Mouse (Mus musculus) kidney, postnatal 0 days (tissue): ENCODE results near the gene Syngr1. TPM values are rescaled to one million over a fixed set of nuclear protein-coding genes. Genes with fewer than 3 reads are reported as not detected.

Experiments
- ATAC-seq: fragments of 200-750 bp; cut with Nextera tagmentation; replicated peaks from 2 replicates; pipeline ENCODE4 v1.8.0; 2017; ENCODE audit warnings: low read depth, moderate number of reproducible peaks, moderate TSS enrichment, moderate library complexity; ENCODE audit not compliant: low FRiP score
- DNase-seq: peaks from one replicate; pipeline ENCODE4 v3.0.0-alpha.2; 2016; ENCODE audit warnings: low spot score
- H3K27ac ChIP-seq: fragments of 300-500 bp; sonication (generic); 2 replicates; pipeline ENCODE4 v1.5.1; 2014; ENCODE audit warnings: mild to moderate bottlenecking
- H3K27me3 ChIP-seq: fragments of 300-500 bp; sonication (generic); 2 replicates; pipeline ENCODE4 v1.6.1; 2014; ENCODE audit warnings: low read length, mixed read lengths; ENCODE audit not compliant: insufficient read depth
- H3K36me3 ChIP-seq: fragments of 300-500 bp; sonication (generic); 2 replicates; pipeline ENCODE4 v1.6.1; 2014; ENCODE audit warnings: low read length, mixed read lengths; ENCODE audit not compliant: insufficient read depth
- H3K4me1 ChIP-seq: fragments of 300-500 bp; sonication (generic); replicated peaks from 2 replicates; pipeline ENCODE4 v1.6.1; 2014; ENCODE audit warnings: antibody characterized with exemption, low read length, mixed read lengths; ENCODE audit not compliant: insufficient read depth
- H3K4me2 ChIP-seq: fragments of 300-500 bp; sonication (generic); 2 replicates; pipeline ENCODE4 v1.6.1; 2014; ENCODE audit warnings: mild to moderate bottlenecking, low read length, moderate library complexity, mixed read lengths
- H3K4me3 ChIP-seq: fragments of 300-500 bp; sonication (generic); replicated peaks from 2 replicates; pipeline ENCODE4 v1.5.1; 2014; ENCODE audit warnings: low read depth, low read length
- H3K9ac ChIP-seq: fragments of 300-500 bp; sonication (generic); 2 replicates; pipeline ENCODE4 v1.6.1; 2014; ENCODE audit warnings: low read depth, low read length
- H3K9me3 ChIP-seq: fragments of 300-500 bp; sonication (generic); replicated peaks from 2 replicates; pipeline ENCODE4 v1.6.1; 2016; ENCODE audit warnings: low read length, inconsistent platforms, mixed read lengths
- CTCF ChIP-seq: IDR thresholded peaks from 2 replicates; pipeline ENCODE4 v1.5.1; 2016; ENCODE audit warnings: antibody characterized with exemption, low read depth, mild to moderate bottlenecking, moderate library complexity
- WGBS: fragments of 180-500 bp; shearing (Covaris S2); extraction: QIAGEN DNeasy Blood & Tissue Kit; methylation state at CpG from one replicate; pipeline ENCODE4 v1.1.7; 2014; 5-methylcytosine and 5-hydroxymethylcytosine counted together
- polyA plus RNA-seq: library from polyadenylated mRNA; unstranded; fragments of >200 nt; fragmentation: Nextera tagmentation; extraction: Ambion mirVana; gene quantifications from 2 replicates; pipeline ENCODE4 v1.2.1, GENCODE M21; 2015

Gene Syngr1
- polyA plus RNA-seq, 1 experiment from 2014 or later, result 21.8 TPM

- under 1% methylated on average over 30 of the region's 30 CpGs for WGBS
- ATAC-seq, result peak; percentile 94
- peak overlapping the region; percentile 73 for H3K4me3 ChIP-seq
- no peaks in the 10 kb centered on the region for H3K27me3 ChIP-seq
- H3K27ac ChIP-seq, result peak overlapping the region; percentile 88
- DNase-seq, result peak; percentile 99
- peaks cover 25% of the 10 kb centered on the region for H3K36me3 ChIP-seq
- H3K4me1 ChIP-seq, result peaks cover 6% of the 10 kb centered on the region; the same call in 1 of the 2 replicates
- no peaks in the 10 kb centered on the region for H3K9me3 ChIP-seq
- peak overlapping the region; percentile 84 for H3K4me2 ChIP-seq
- peak; percentile 40; the same call in 1 of the 2 replicates for TF ChIP-seq CTCF
- peak overlapping the region; percentile 81 for H3K9ac ChIP-seq
Observed at GRCm38 (mm10) chr15:80083276-80083731, 7.8 kb upstream of the Syngr1 start.

GRCm38 (mm10) chr15:80083740-80084139, 7.4 kb upstream of the Syngr1 start:
- H3K9me3 ChIP-seq, result no peaks in the 10 kb centered on the region
- H3K4me2 ChIP-seq, result peak overlapping the region; percentile 55
- peak; percentile 6; the same call in 1 of the 2 replicates for ATAC-seq
- peaks cover 21% of the 10 kb centered on the region for H3K36me3 ChIP-seq
- H3K4me1 ChIP-seq, result peaks cover 6% of the 10 kb centered on the region; the same call in 1 of the 2 replicates
- peak overlapping the region; percentile 88 for H3K27ac ChIP-seq
- under 1% methylated on average over 12 of the region's 12 CpGs for WGBS
- DNase-seq, result no peak
- peak; percentile 19; the same call in 1 of the 2 replicates for TF ChIP-seq CTCF
- H3K9ac ChIP-seq, result peak overlapping the region; percentile 43
- peak overlapping the region; percentile 73 for H3K4me3 ChIP-seq
- no peaks in the 10 kb centered on the region for H3K27me3 ChIP-seq

GRCm38 (mm10) chr15:80087406-80088012, 3.6 kb upstream of the Syngr1 start:
- H3K36me3 ChIP-seq, result no peaks in the 10 kb centered on the region
- peaks cover 7% of the 10 kb centered on the region; the same call in 1 of the 2 replicates for H3K4me1 ChIP-seq
- no peak overlapping the region for H3K27ac ChIP-seq
- no peak for TF ChIP-seq CTCF
- no peak overlapping the region for H3K4me3 ChIP-seq
- H3K4me2 ChIP-seq, result no peak overlapping the region
- H3K9me3 ChIP-seq, result no peaks in the 10 kb centered on the region
- WGBS, result 83% methylated on average over 9 of the region's 9 CpGs
- DNase-seq, result no peak
- no peak for ATAC-seq
- no peak overlapping the region for H3K9ac ChIP-seq
- peaks cover 9% of the 10 kb centered on the region for H3K27me3 ChIP-seq

GRCm38 (mm10) chr15:80088637-80089036, 2.5 kb upstream of the Syngr1 start:
- peaks cover 9% of the 10 kb centered on the region for H3K27me3 ChIP-seq
- no peak overlapping the region for H3K4me3 ChIP-seq
- 34% methylated on average over 4 of the region's 4 CpGs for WGBS
- ATAC-seq (no peak), DNase-seq (peak; percentile 95)
- no peak overlapping the region for H3K27ac ChIP-seq
- TF ChIP-seq CTCF, result peak; percentile 91
- H3K9me3 ChIP-seq, result no peaks in the 10 kb centered on the region
- peaks cover 8% of the 10 kb centered on the region; the same call in 1 of the 2 replicates for H3K4me1 ChIP-seq
- no peaks in the 10 kb centered on the region for H3K36me3 ChIP-seq
- no peak overlapping the region for H3K9ac ChIP-seq
- H3K4me2 ChIP-seq, result no peak overlapping the region

- Histone ChIP-seq H3K9me3 (no peaks in the 10 kb centered on the region), H3K36me3 (no peaks in the 10 kb centered on the region), H3K4me3 (no peak overlapping the region), H3K27ac (no peak overlapping the region), H3K4me2 (0 out of 2 replicates have a peak overlapping the region, but pooled peaks have one; percentile 86), H3K4me1 (peaks cover 8% of the 10 kb centered on the region; the same call in 1 of the 2 replicates), H3K27me3 (peaks cover 9% of the 10 kb centered on the region), H3K9ac (no peak overlapping the region)
- ATAC-seq (no peak), DNase-seq (no peak)
- TF ChIP-seq CTCF, result no peak
- WGBS, result 70% methylated on average over 11 of the region's 11 CpGs
Observed at GRCm38 (mm10) chr15:80090155-80090554, 979 bp upstream of the Syngr1 start.

GRCm38 (mm10) chr15:80090741-80091120, 403 bp upstream of the Syngr1 start:
- no peak for ATAC-seq
- Histone ChIP-seq H3K9me3 (no peaks in the 10 kb centered on the region), H3K4me1 (peaks cover 8% of the 10 kb centered on the region; the same call in 1 of the 2 replicates), H3K4me2 (peak overlapping the region; percentile 86), H3K4me3 (peak overlapping the region; percentile 52), H3K9ac (peak overlapping the region; percentile 53), H3K27me3 (peaks cover 9% of the 10 kb centered on the region), H3K36me3 (no peaks in the 10 kb centered on the region), H3K27ac (no peak overlapping the region)
- TF ChIP-seq CTCF, result no peak
- DNase-seq, result no peak
- WGBS, result 2% methylated on average over 17 of the region's 17 CpGs
